Mouse (Mus musculus): ENCODE measurements around the gene Gm20388. TPM values are rescaled to one million over a fixed set of nuclear protein-coding genes. Genes with fewer than 3 reads are reported as not detected.

Gm20388 gene
- polyA plus RNA-seq, 1 experiment from 2014 or later, result 4.4 TPM

DNA sequence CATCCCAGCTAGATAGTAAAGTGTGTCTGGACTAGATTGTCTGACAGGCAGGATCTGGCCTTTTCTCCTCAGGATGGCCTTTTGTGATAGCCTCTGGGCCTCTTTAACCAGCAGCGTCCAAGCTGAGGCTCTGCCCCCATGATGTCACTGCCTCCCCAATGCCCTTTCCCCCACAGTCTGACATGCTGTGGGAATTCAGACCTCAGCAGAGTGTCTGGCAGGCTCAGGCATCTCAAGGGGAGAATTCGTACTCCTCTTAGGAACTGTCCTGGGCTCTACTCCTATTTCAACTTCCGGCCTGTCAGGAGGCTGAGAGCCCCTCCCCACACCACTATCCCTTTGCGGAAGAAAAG lies 553.9 kb downstream of the Gm20388 start:
- Histone ChIP-seq H3K9me3 (no peaks in the 10 kb centered on the region), H3K27ac (no peak overlapping the region), H3K4me1 (replicated peaks) (peaks cover 76% of the 10 kb centered on the region), H3K9ac (replicated peaks) (no peak overlapping the region), H3K4me2 (replicated peaks) (no peak overlapping the region), H3K27me3 (peaks cover 5% of the 10 kb centered on the region; the same call in 1 of the 2 replicates), H3K36me3 (no peaks in the 10 kb centered on the region), H3K4me3 (replicated peaks) (no peak overlapping the region)
- 73% methylated on average over 4 of the region's 4 CpGs for WGBS
- no peak for ATAC-seq

DNA sequence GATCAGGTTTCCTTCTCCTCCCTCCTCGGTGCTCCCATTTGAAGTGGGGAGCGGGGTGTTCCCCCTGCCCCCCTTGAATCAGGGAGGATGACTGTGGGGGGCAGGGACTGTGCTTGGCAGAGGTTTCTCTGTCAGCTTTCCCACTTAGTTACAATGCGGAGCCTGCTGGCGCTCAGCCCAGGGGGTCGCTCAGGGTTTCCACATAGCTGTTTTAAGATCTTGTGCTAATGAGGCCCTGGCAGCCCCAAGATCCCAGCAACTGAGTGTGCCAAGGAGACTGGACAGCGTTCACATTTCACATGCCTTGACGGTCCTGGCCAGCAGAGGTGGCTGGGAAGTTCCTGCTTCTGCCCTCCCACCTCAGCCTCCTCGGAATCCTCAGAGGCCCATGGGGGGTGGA lies 555.1 kb downstream of the Gm20388 start:
- H3K9me3 ChIP-seq, result no peaks in the 10 kb centered on the region
- peak; percentile 49 for ATAC-seq

DNA sequence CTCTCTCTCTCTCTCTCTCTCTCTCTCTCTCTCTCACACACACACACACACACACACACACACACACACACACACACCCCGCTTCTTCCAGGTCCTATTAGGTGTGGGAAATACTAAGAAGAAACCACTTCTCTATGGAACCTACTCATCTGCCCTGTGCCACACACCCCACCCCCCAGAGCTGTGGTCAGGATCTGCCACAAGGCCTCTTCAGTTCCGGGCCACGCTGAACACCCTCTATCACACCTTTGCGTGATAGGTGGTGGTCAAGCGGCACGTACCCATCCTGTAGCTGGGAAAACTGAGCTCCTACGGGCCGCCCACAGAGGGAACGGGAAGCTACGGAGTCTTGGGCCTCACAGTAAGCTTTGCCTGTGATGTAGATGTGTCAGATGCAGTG lies 555.6 kb downstream of the Gm20388 start:
- Histone ChIP-seq H3K27ac (peak overlapping the region; percentile 73; the same call in 1 of the 2 replicates), H3K27me3 (peaks cover 5% of the 10 kb centered on the region; the same call in 1 of the 2 replicates), H3K9ac (replicated peaks) (no peak overlapping the region), H3K9me3 (no peaks in the 10 kb centered on the region), H3K4me1 (replicated peaks) (peaks cover 66% of the 10 kb centered on the region), H3K36me3 (no peaks in the 10 kb centered on the region), H3K4me3 (replicated peaks) (no peak overlapping the region), H3K4me2 (replicated peaks) (no peak overlapping the region)
- ATAC-seq, result no peak
- 58% methylated on average over 10 of the region's 10 CpGs for WGBS

More for the DNA sequence above, 555.1 kb downstream of the Gm20388 start:
- no peaks in the 10 kb centered on the region for H3K36me3 ChIP-seq
- H3K27me3 ChIP-seq, result peaks cover 5% of the 10 kb centered on the region; the same call in 1 of the 2 replicates
- WGBS, result 10% methylated on average over 8 of the region's 8 CpGs
- H3K4me1 ChIP-seq (replicated peaks), result peaks cover 66% of the 10 kb centered on the region
- H3K4me3 ChIP-seq (replicated peaks), result no peak overlapping the region
- no peak overlapping the region for H3K4me2 ChIP-seq (replicated peaks)
- no peak overlapping the region for H3K9ac ChIP-seq (replicated peaks)
- peak overlapping the region; percentile 73 for H3K27ac ChIP-seq

DNA sequence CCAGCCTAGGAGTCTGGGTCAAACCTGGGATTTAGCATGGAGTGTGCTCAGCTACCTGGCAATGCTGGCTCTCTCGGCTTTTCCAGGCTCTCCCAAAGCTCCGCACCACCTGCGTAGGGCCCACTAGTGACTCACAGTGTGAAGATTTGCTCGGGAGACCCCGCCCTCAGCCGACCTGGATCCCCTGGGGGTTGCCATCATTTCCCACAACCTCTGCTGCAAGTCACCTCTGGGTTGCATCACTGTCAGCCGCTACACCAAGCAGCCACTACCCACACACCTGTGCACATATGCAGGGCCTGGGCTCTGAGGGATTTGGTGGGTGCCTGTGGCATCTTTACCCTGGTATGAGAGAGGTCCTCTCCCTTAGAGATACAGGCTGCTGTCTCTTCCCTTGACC lies 557.0 kb downstream of the Gm20388 start:
- Histone ChIP-seq H3K4me2 (replicated peaks) (no peak overlapping the region), H3K36me3 (no peaks in the 10 kb centered on the region), H3K9me3 (no peaks in the 10 kb centered on the region), H3K27ac (no peak overlapping the region), H3K27me3 (peaks cover 5% of the 10 kb centered on the region; the same call in 1 of the 2 replicates), H3K9ac (replicated peaks) (no peak overlapping the region), H3K4me3 (replicated peaks) (no peak overlapping the region), H3K4me1 (replicated peaks) (peaks cover 66% of the 10 kb centered on the region)
- ATAC-seq, result no peak
- WGBS, result 89% methylated on average over 7 of the region's 7 CpGs

DNA sequence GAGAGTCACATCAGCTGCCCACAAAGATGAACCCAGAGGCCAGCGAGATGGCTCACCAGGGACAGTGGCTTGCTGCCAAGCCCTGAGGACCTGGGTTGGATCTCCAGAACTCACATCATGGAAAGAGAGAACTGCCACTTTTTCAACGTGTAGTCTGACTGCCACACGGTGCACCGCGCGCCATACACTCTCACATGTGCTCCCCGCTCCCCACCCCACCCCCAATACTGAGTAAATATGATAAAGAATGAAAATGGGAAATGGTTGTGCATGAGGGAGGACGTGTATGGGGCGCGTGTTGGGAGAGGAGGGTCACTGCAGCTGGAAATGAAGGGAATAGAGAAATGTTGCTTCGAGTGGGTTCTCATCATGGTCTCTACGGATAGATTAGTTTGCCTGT lies 559.5 kb downstream of the Gm20388 start:
- WGBS, result 91% methylated on average over 12 of the region's 12 CpGs
- Histone ChIP-seq H3K9ac (replicated peaks) (no peak overlapping the region; the same call in 1 of the 2 replicates), H3K4me2 (replicated peaks) (no peak overlapping the region), H3K4me3 (replicated peaks) (no peak overlapping the region), H3K36me3 (no peaks in the 10 kb centered on the region), H3K9me3 (no peaks in the 10 kb centered on the region), H3K27me3 (peaks cover 5% of the 10 kb centered on the region; the same call in 1 of the 2 replicates), H3K4me1 (replicated peaks) (peaks cover 80% of the 10 kb centered on the region), H3K27ac (no peak overlapping the region)
- no peak for ATAC-seq

DNA sequence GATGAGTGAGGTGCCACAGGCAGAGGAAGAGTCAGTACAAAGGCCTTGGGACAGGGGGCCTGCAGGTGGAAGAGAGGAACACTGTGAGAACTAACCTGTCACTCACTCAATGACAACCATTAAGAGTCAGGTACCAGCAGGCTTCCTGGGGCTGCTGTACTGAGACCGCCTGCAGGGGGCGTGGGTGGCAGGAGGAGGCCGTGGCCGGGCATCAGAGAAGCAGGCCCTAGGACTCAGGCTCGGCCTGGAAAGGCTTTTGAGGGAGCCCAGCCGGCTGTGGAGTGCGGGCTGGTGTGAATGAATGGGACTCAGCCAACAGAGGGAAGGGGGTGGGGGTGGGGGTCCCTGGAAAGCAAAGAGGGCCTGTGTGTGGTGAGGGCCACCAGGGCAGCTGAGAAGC lies 560.5 kb downstream of the Gm20388 start:
- ATAC-seq, result no peak
- H3K27ac ChIP-seq, result peak overlapping the region; percentile 82
- H3K9me3 ChIP-seq, result no peaks in the 10 kb centered on the region
- H3K4me2 ChIP-seq (replicated peaks), result no peak overlapping the region
- H3K4me3 ChIP-seq (replicated peaks), result no peak overlapping the region
- WGBS, result 5% methylated on average over 7 of the region's 7 CpGs
- no peak overlapping the region for H3K9ac ChIP-seq (replicated peaks)
- H3K36me3 ChIP-seq, result no peaks in the 10 kb centered on the region
- H3K4me1 ChIP-seq (replicated peaks), result peaks cover 80% of the 10 kb centered on the region
- H3K27me3 ChIP-seq, result peaks cover 5% of the 10 kb centered on the region; the same call in 1 of the 2 replicates

DNA sequence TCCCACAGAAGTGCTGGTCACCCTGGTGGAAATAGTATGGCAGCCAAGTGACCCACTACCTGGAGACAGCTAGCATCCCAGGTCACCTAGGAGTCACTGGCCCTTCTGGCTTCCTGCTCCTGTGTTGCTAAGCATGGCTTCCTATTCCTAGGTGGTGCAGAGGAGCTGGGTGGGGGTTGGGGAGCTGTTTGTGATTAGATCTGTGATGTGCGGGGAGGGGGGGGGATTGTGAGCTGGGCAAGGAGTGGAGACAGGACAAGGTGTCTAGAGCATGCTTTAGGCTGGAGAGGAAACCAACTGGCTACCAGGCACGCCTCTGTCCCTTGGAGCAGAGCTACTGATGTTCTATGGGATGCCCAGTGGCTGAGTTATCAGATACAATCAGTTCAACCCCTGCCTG lies 561.1 kb downstream of the Gm20388 start:
- Histone ChIP-seq H3K4me2 (replicated peaks) (0 out of 2 replicates have a peak overlapping the region, but pooled peaks have one; percentile 19), H3K9ac (replicated peaks) (peak overlapping the region; percentile 41; the same call in 1 of the 2 replicates), H3K4me1 (replicated peaks) (peaks cover 80% of the 10 kb centered on the region), H3K4me3 (replicated peaks) (no peak overlapping the region), H3K27ac (peak overlapping the region; percentile 82), H3K9me3 (no peaks in the 10 kb centered on the region), H3K36me3 (no peaks in the 10 kb centered on the region), H3K27me3 (peaks cover 5% of the 10 kb centered on the region; the same call in 1 of the 2 replicates)
- ATAC-seq, result peak; percentile 19; the same call in 1 of the 2 replicates
- WGBS, result 68% methylated on average over 2 of the region's 2 CpGs

DNA sequence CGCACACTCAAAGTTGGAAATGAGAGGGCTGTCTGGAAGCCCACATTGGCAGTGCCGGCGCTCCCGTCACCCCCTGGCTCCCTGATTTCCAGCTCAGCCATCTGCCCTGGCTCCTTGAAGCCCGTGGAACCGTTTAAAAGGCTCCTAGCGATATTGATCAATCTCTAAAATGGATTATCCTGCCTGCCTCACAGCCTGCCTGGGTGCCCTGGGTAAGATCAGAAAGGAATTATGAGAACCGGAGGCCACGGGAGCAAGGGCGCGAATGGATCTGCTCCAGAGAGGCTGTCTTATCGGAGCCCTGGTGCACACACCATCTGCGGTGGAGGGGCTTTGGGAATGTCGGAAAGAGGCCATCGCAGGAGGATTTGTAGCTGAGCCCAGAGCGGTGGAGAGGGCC lies 561.6 kb downstream of the Gm20388 start:
- WGBS, result 17% methylated on average over 16 of the region's 16 CpGs

DNA sequence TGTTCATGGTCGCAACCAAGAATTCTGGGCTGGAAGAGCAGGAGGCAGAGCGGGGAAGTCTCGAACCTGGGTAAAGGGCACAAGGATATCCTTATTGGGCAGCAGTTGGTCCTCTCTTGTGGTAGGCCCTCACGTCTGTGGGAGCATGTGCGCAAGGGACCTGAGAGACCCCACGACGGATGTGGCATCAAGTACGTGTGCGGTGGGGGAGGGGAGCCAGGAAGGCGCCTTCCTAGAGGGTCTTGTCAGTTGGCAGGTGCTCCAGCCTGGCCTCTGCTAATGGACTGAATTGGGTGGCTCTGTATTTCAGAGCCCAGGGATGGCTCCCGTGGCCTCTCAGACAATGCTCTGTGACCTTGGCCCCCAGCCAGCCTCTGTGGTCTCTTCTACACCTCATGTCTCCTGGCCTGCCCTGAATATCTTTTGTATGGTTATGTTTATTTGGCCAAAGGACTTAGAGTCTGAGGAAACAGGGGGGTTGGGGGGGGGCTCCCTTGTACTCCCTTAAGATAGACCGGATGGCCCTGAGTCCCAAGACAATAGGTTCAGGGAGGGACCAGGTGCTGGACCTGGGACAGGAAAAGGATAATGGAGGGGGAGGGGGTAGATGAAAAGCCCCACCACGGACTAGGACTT lies 563.2 kb downstream of the Gm20388 start:
- Histone ChIP-seq H3K4me1 (replicated peaks) (peaks cover 82% of the 10 kb centered on the region), H3K4me3 (replicated peaks) (no peak overlapping the region), H3K27me3 (no peaks in the 10 kb centered on the region), H3K9me3 (no peaks in the 10 kb centered on the region), H3K36me3 (no peaks in the 10 kb centered on the region), H3K4me2 (replicated peaks) (no peak overlapping the region), H3K9ac (replicated peaks) (no peak overlapping the region), H3K27ac (no peak overlapping the region; the same call in 1 of the 2 replicates)
- no peak for ATAC-seq
- 80% methylated on average over 13 of the region's 13 CpGs for WGBS

More for the DNA sequence above, 561.6 kb downstream of the Gm20388 start:
- no peaks in the 10 kb centered on the region for H3K36me3 ChIP-seq
- H3K27ac ChIP-seq, result peak overlapping the region; percentile 82
- H3K4me1 ChIP-seq (replicated peaks), result peaks cover 80% of the 10 kb centered on the region
- no peaks in the 10 kb centered on the region for H3K27me3 ChIP-seq
- peak; percentile 31; the same call in 1 of the 2 replicates for ATAC-seq
- H3K9me3 ChIP-seq, result no peaks in the 10 kb centered on the region
- peak overlapping the region; percentile 19; the same call in 1 of the 2 replicates for H3K4me2 ChIP-seq (replicated peaks)
- peak overlapping the region; percentile 41; the same call in 1 of the 2 replicates for H3K9ac ChIP-seq (replicated peaks)
- no peak overlapping the region for H3K4me3 ChIP-seq (replicated peaks)

DNA sequence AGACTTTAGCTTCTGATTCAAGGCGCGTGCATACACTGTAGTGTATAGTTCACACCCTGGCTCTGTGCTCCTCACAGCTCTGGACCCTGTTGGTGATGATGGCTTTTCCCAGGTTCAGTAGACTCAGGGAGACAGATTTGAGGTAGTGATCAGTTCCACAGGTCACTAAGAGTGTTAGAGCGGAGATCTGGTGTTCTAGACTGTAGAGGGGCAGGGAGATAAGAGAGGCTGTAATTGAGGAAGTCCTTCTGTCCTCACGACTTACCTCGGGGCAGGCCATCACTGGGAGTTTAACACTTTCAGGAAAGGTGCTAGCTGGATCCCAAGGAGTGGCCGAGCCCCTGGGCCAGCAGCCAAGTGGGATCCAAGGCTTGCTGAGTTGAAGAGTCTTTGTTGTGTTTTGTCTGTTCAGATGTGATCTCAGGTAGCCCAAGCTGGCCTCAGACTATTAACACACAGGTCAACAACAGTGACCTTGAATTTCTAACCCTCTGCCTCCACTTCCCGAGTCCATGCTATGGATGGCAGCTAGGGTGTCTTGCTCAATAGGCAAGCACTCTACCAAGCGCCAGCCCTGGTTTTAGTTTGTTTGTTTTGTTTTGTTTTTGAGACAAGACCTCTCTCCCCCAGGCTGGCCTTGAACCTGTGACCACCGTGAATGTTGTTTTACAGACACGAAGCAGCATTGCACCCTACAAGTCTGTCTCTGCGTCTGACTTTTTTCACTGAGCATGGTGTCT lies 564.0 kb downstream of the Gm20388 start:
- Histone ChIP-seq H3K4me2 (replicated peaks) (no peak overlapping the region), H3K9me3 (no peaks in the 10 kb centered on the region), H3K4me1 (replicated peaks) (peaks cover 88% of the 10 kb centered on the region), H3K27me3 (no peaks in the 10 kb centered on the region), H3K27ac (no peak overlapping the region), H3K4me3 (replicated peaks) (no peak overlapping the region), H3K36me3 (no peaks in the 10 kb centered on the region), H3K9ac (replicated peaks) (no peak overlapping the region)
- ATAC-seq, result no peak
- WGBS, result 85% methylated on average over 11 of the region's 11 CpGs

DNA sequence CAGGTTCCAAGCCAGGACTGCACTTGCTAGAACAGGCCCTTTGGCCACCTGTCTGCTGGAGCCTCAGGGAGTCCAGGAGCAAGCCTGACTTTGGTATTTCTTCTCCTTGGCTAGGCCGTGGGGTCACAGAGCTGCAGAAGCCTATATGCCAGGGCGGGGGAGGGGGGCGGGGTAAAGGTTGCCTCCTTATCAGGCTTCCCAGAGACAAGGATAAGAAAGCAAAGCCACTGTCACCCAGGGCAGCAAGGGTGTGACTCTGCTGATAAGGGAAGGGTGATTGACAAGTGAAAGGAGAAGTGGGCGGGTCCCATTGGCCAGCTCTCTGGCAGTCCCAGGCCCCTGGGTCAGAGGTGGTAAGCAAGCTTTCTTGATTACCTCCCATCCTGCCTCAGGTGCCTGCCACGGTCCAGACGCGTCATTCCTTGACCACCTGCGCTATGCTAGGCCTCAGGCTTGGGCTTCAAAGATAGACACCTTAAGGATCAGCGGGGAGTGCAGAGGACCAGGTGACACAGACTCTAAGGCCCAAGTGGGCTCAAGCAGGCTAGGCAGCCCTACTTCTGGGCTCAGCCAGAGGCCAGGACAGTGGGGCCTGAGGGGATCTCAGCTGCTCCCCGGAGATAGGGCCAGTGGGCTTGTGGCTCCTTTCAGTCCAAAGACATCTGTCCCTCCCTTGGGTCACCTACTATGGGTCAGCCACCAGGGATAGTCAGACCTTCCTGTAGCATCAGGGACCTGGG lies 565.0 kb downstream of the Gm20388 start:
- Histone ChIP-seq H3K4me1 (replicated peaks) (peaks cover 88% of the 10 kb centered on the region), H3K9ac (replicated peaks) (no peak overlapping the region)
- no peak for ATAC-seq

More for the DNA sequence above, 565.0 kb downstream of the Gm20388 start:
- H3K4me3 ChIP-seq (replicated peaks), result no peak overlapping the region
- no peak overlapping the region for H3K4me2 ChIP-seq (replicated peaks)
- WGBS, result 70% methylated on average over 10 of the region's 10 CpGs
- peak overlapping the region; percentile 89; the same call in 1 of the 2 replicates for H3K27ac ChIP-seq
- no peaks in the 10 kb centered on the region for H3K36me3 ChIP-seq
- H3K27me3 ChIP-seq, result no peaks in the 10 kb centered on the region
- H3K9me3 ChIP-seq, result no peaks in the 10 kb centered on the region

All from midbrain, embryonic 13.5 days (tissue).